In the genomic region with DNA sequence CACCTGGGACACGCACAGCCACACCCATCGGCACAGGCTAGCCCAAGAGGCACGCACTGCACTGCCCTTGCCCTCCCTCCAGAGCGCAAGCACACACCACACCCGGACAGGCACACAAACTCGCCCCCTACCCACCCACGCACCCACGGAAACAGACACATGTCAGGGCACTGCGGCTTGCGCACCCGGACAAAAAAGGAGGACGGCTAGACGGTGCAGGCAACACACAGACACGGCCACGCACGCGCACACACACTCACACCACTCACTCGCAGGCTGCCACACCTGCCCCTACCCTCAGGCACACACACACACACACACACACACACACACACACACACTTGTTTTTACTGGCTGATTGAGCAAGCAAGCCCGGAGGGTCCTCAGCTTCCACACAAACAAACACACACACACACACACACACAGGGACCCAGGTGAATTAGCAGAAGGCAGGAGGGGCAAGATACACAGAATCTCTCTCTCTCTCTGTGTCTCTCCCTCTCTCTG, we compare ENCODE assay signal across 7 mouse cellular contexts. TPM values are rescaled to one million over a fixed set of nuclear protein-coding genes. Genes with fewer than 3 reads are reported as not detected.
DNase-seq lines count a peak whose midpoint lies in the region; TF ChIP-seq lines count a peak whose summit lies in the region.
"Not testable (repeated sequence)": the region's sequence is repeated elsewhere in the genome, so short reads cannot be mapped to it uniquely, and the experiment has no call there.

No protein-coding gene starts in this region.

- DNase-seq in cerebellum, adult 11 months = peak; percentile 21
- peak; percentile 8 to 66 for DNase-seq in frontal cortex, postnatal 10 days (ENCODE audit: low spot score in 2 of 2)
- DNase-seq in heart, adult 2 months = peak; percentile 3 to 32
- DNase-seq in kidney, postnatal 14 days = peak; percentile 1
- peak; percentile 45 to 57 for DNase-seq in left cerebral cortex, adult 8-10 months (ENCODE audit: low spot score in 2 of 2)
- peak; percentile 22 to 38 for DNase-seq in right cerebral cortex, postnatal 10 days (ENCODE audit: low spot score in 2 of 2)
- peak; percentile 2 for DNase-seq in thymus, adult 2 months

- not testable (repeated sequence) for TF ChIP-seq POLR2A in heart, adult 2 months (IDR thresholded peaks at IDR 0.05; ENCODE audit: insufficient read depth, low read depth, low read length); thymus, adult 2 months (IDR thresholded peaks at IDR 0.05; ENCODE audit: control insufficient read depth, extremely low read depth, insufficient read depth, low read length, poor library complexity)

- H3K9ac ChIP-seq in heart, adult 2 months (ENCODE audit: low read depth, low read length) = not testable (repeated sequence)

- not testable (repeated sequence) for H3K79me2 ChIP-seq in heart, adult 2 months (replicated peaks; ENCODE audit: control insufficient read depth, insufficient read depth, low read length)

- not testable (repeated sequence) for TF ChIP-seq EP300 in heart, adult 2 months (IDR thresholded peaks at IDR 0.05; ENCODE audit: insufficient read depth, low read depth, low read length)

- 71% methylated on average over 16 of the region's 19 CpGs for WGBS in heart, adult 2 months
- WGBS in thymus, adult 2 months = 81% methylated on average over 15 of the region's 19 CpGs

- H3K27ac ChIP-seq in heart, adult 2 months; thymus, adult 2 months (ENCODE audit: control insufficient read depth, insufficient read depth, low read length): not testable (repeated sequence)

- not testable (repeated sequence) for H3K36me3 ChIP-seq in heart, adult 2 months (ENCODE audit: control insufficient read depth, insufficient read depth, low read length); thymus, adult 2 months (ENCODE audit: control insufficient read depth, insufficient read depth, low read length)

- intact Hi-C loops in heart, adult 2 months (cut with DNase I) = not testable (repeated sequence)

- not testable (repeated sequence) for H3K4me3 ChIP-seq in heart, adult 2 months; thymus, adult 2 months (ENCODE audit: control insufficient read depth, insufficient read depth, low read length)

- not testable (repeated sequence) for TF ChIP-seq CTCF in heart, adult 2 months (IDR thresholded peaks at IDR 0.05); thymus, adult 2 months (IDR thresholded peaks at IDR 0.05; ENCODE audit: borderline replicate concordance, control insufficient read depth, extremely low read depth, insufficient read depth, low read length, poor library complexity)

- not testable (repeated sequence) for H3K27me3 ChIP-seq in heart, adult 2 months (ENCODE audit: control insufficient read depth, insufficient read depth, low read length); thymus, adult 2 months (ENCODE audit: control insufficient read depth, insufficient read depth, low read length)

- H3K4me1 ChIP-seq in heart, adult 2 months (ENCODE audit: control insufficient read depth, insufficient read depth, low read length); thymus, adult 2 months (replicated peaks; ENCODE audit: control insufficient read depth, insufficient read depth, low read length): not testable (repeated sequence)

RNA-seq across cellular contexts. Expression of gene Rhou, which starts 53.0 kb away (rescaled TPM):
- total RNA-seq in heart, adult 2 months (2021) = 1 to 10 TPM; 5.5 to 5.8 TPM
- polyA plus RNA-seq in heart, adult 2 months (2012; rRNA removed) = 4.1 and 5.1 TPM in 2 replicates
- total RNA-seq in left cerebral cortex, adult 8-10 months (2022) = 10 to 100 TPM; 46.1 to 56.0 (median 49.3) TPM
- 3.1 and 3.5 TPM in 2 replicates for polyA plus RNA-seq in thymus, adult 2 months (2012; rRNA removed)

Comparison
In these comparisons a context has a peak if more than half of its experiments do, and no peak if none do; other contexts are left out.
1. DNase-seq: peak in every context shown above with its lines; median percentile 51 in left cerebral cortex, adult 8-10 months; 37 in frontal cortex, postnatal 10 days; 30 in right cerebral cortex, postnatal 10 days; 21 in cerebellum, adult 11 months; 18 in heart, adult 2 months; 2 in thymus, adult 2 months; 1 in kidney, postnatal 14 days.
2. RNA of gene Rhou, which starts 53.0 kb away (total RNA-seq): 46.1 to 56.0 TPM in left cerebral cortex, adult 8-10 months; 5.5 to 5.8 TPM in heart, adult 2 months; every median in the first group is over 4 times any median in the second.